Mouse (Mus musculus) heart, postnatal 0 days (tissue): Measurements from ENCODE around the gene Hivep2. TPM values are rescaled to one million over a fixed set of nuclear protein-coding genes. Genes with fewer than 3 reads are reported as not detected.

ENCODE experiments used
- ATAC-seq: fragments of 200-750 bp; cut with Nextera tagmentation; 2 replicates; pipeline ENCODE4 v1.8.0; 2017; ENCODE audit warnings: low read depth, moderate number of reproducible peaks, moderate library complexity; ENCODE audit not compliant: insufficient read depth
- DNase-seq: peaks from one replicate; pipeline ENCODE4 v3.0.0-alpha.2; 2016; ENCODE audit warnings: low spot score
- H3K27ac ChIP-seq: fragments of 300-500 bp; sonication (generic); 2 replicates; pipeline ENCODE4 v1.5.1; 2014; ENCODE audit warnings: low read depth, mild to moderate bottlenecking
- H3K27me3 ChIP-seq: fragments of 300-500 bp; sonication (generic); 2 replicates; pipeline ENCODE4 v1.6.1; 2014; ENCODE audit warnings: low read length, mixed read lengths; ENCODE audit not compliant: control insufficient read depth, insufficient read depth
- H3K36me3 ChIP-seq: fragments of 300-500 bp; sonication (generic); replicated peaks from 2 replicates; pipeline ENCODE4 v1.6.1; 2014; ENCODE audit warnings: low read length, mixed read lengths; ENCODE audit not compliant: control insufficient read depth, insufficient read depth
- H3K4me1 ChIP-seq: fragments of 300-500 bp; sonication (generic); 2 replicates; pipeline ENCODE4 v1.6.1; 2014; ENCODE audit warnings: antibody characterized with exemption; ENCODE audit not compliant: control insufficient read depth, insufficient read depth
- H3K4me2 ChIP-seq: fragments of 300-500 bp; sonication (generic); 2 replicates; pipeline ENCODE4 v1.6.1; 2014; ENCODE audit warnings: low read depth, mild to moderate bottlenecking, low read length, moderate library complexity
- H3K4me3 ChIP-seq: fragments of 300-500 bp; sonication (generic); 2 replicates; pipeline ENCODE4 v1.5.1; 2014; ENCODE audit warnings: low read depth, low read length
- H3K9ac ChIP-seq: fragments of 300-500 bp; sonication (generic); replicated peaks from 2 replicates; pipeline ENCODE4 v1.6.1; 2014; ENCODE audit warnings: low read depth, low read length, mixed read lengths
- H3K9me3 ChIP-seq: fragments of 300-500 bp; sonication (generic); replicated peaks from 2 replicates; pipeline ENCODE4 v1.6.1; 2016; ENCODE audit warnings: low read length; ENCODE audit not compliant: control insufficient read depth
- CTCF ChIP-seq: IDR thresholded peaks from 2 replicates; pipeline ENCODE4 v1.5.1; 2016; ENCODE audit warnings: antibody characterized with exemption, control low read depth, low read depth
- EP300 ChIP-seq: IDR thresholded peaks from 2 replicates; pipeline ENCODE4 v1.6.1; 2016; ENCODE audit warnings: antibody characterized with exemption, low read depth
- WGBS: fragments of 180-500 bp; shearing (Covaris S2); extraction: QIAGEN DNeasy Blood & Tissue Kit; methylation state at CpG from one replicate; pipeline ENCODE4 v1.1.7; 2014; 5-methylcytosine and 5-hydroxymethylcytosine counted together
- polyA plus RNA-seq: library from polyadenylated mRNA; unstranded; fragments of >200 nt; fragmentation: Nextera tagmentation; extraction: Ambion mirVana; gene quantifications from 2 replicates; pipeline ENCODE4 v1.2.1, GENCODE M21; 2015
- total RNA-seq: library from RNA; depleted of rRNA; stranded (reverse); fragments of >200 nt; gene quantifications from 2 replicates; pipeline ENCODE4 v1.2.3, GENCODE M21; 2014; ENCODE audit warnings: low replicate concordance

The Hivep2 gene
- total and polyA plus RNA-seq, 2 experiments from 2014 or later, result 3.7 to 11.6 TPM

DNA sequence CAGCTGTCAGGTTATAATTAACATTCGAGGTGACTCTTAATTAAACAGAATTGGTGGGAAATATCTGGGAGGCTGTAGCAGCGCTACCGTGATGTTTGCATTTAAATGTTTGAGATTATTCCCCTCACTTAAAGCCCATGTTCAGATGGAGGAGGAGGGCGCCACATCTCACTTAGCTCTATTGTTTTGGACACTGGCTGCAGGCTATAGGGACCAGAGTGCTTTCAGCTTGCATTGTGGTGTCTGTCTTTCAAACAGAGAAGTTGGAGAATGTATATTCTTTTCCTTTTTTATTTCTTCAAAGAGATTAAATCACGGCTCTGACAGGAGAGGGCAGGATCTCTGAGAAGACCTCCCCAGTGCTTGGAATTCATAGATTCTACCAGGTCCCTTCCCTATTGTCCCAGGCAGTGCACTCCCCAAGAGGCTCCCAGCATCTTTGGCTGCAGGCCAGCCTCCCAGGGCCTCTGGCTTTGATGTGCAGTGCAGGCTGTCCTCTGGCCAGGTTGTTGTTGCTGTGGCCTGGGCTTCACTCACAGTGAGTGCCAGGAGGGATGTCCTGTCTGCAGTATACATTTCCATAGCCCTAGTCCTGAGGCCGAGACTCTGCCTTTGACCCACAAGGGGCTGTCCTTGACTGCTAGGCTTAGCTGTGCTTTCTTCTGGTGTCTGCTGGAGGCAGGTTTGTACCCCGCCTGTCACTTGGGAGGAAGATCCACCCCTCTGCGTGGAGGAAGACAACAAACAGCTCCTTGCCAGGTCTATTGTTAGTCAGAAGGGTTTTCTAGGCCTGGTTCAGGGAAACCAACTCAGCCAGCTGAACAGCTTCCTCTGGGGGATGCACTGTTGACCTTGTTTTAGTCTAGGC lies 90.9 kb downstream of the Hivep2 start:
- Histone ChIP-seq H3K4me1 (peaks cover 36% of the 10 kb centered on the region), H3K4me2 (no peak overlapping the region), H3K36me3 (no peaks in the 10 kb centered on the region), H3K9ac (no peak overlapping the region), H3K9me3 (no peaks in the 10 kb centered on the region), H3K4me3 (no peak overlapping the region), H3K27me3 (no peaks in the 10 kb centered on the region), H3K27ac (peak overlapping the region; percentile 77)
- peak; percentile 88 for ATAC-seq
- WGBS, result 36% methylated on average over 8 of the region's 8 CpGs
- TF ChIP-seq CTCF (no peak), EP300 (peak; percentile 49; the same call in 1 of the 2 replicates)
- peak; percentile 63 for DNase-seq

DNA sequence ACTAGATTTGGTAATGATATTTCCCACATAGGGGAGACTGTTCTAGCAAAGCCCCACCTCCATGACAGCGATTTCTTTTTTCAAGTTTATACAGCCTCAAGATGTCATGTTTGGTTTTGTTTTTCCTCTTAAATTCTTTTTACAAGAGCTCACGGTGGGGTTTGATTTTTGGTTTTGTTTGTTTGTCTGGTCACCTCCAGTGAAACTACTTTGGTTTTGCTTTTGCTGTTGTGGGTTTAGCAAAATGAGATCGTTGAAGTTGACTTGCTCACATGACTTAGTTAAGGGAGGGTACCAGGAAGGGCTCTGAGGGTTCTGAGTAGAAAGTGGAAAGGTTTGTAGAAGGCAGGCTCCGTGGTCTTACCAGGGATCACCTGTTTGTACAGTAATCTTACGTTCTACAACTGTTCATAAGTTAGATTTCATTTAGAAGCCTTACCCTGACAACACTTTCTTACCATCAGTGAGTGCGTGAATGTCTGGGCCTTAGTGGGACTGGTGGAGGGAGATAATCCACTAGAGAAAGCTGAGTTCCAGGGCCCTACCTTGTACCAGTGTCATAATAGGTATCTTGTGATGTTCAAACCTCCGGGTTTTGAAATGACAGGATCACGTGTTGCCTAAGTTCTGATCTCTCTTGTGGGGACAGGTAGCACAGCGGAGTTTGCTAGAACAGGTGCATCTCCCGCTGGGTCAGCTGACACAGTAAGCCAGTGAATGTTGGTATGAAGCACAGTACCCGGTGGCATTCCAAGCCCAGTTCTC lies 92.1 kb downstream of the Hivep2 start:
- ATAC-seq (no peak), DNase-seq (no peak)
- Histone ChIP-seq H3K27me3 (no peaks in the 10 kb centered on the region), H3K4me3 (no peak overlapping the region), H3K9ac (no peak overlapping the region), H3K27ac (peak overlapping the region; percentile 77; the same call in 1 of the 2 replicates), H3K36me3 (no peaks in the 10 kb centered on the region), H3K9me3 (no peaks in the 10 kb centered on the region), H3K4me1 (peaks cover 36% of the 10 kb centered on the region), H3K4me2 (no peak overlapping the region)
- 87% methylated on average over 11 of the region's 11 CpGs for WGBS
- TF ChIP-seq CTCF (no peak), EP300 (no peak)

- Histone ChIP-seq H3K9ac (no peak overlapping the region), H3K4me1 (peaks cover 36% of the 10 kb centered on the region), H3K9me3 (no peaks in the 10 kb centered on the region), H3K4me3 (no peak overlapping the region), H3K36me3 (no peaks in the 10 kb centered on the region), H3K4me2 (no peak overlapping the region), H3K27me3 (no peaks in the 10 kb centered on the region), H3K27ac (no peak overlapping the region)
- DNase-seq (no peak), ATAC-seq (no peak)
- no peak for TF ChIP-seq EP300
- no peak for TF ChIP-seq CTCF
- WGBS, result 78% methylated on average over 2 of the region's 2 CpGs
These were observed 92.9 kb downstream of the Hivep2 start for GRCm38 (mm10) chr10:14058742-14059141.

- DNase-seq (no peak), ATAC-seq (no peak)
- Histone ChIP-seq H3K4me1 (peaks cover 35% of the 10 kb centered on the region), H3K4me3 (no peak overlapping the region), H3K27me3 (no peaks in the 10 kb centered on the region), H3K9me3 (no peaks in the 10 kb centered on the region), H3K4me2 (no peak overlapping the region), H3K9ac (no peak overlapping the region), H3K36me3 (no peaks in the 10 kb centered on the region), H3K27ac (no peak overlapping the region)
- WGBS, result 76% methylated on average over 2 of the region's 2 CpGs
- no peak for TF ChIP-seq CTCF
- no peak for TF ChIP-seq EP300
These were observed 93.7 kb downstream of the Hivep2 start for GRCm38 (mm10) chr10:14059581-14059980.

GRCm38 (mm10) chr10:14060302-14060701 lies 94.4 kb downstream of the Hivep2 start:
- no peak for ATAC-seq
- H3K27me3 ChIP-seq, result no peaks in the 10 kb centered on the region
- DNase-seq, result no peak
- H3K9ac ChIP-seq, result no peak overlapping the region
- H3K4me2 ChIP-seq, result no peak overlapping the region
- TF ChIP-seq EP300, result no peak
- TF ChIP-seq CTCF, result no peak
- no peaks in the 10 kb centered on the region for H3K36me3 ChIP-seq
- no peaks in the 10 kb centered on the region for H3K9me3 ChIP-seq
- H3K4me1 ChIP-seq, result peaks cover 36% of the 10 kb centered on the region
- WGBS, result 74% methylated on average over 2 of the region's 2 CpGs
- no peak overlapping the region for H3K4me3 ChIP-seq
- no peak overlapping the region for H3K27ac ChIP-seq
